Mouse (Mus musculus) bone marrow, adult 2 months (tissue): ENCODE results near the gene Kazald1. TPM values are rescaled to one million over a fixed set of nuclear protein-coding genes. Genes with fewer than 3 reads are reported as not detected.
A peak's percentile ranks its signal among the peaks of the same experiment; 100 is the strongest.

Source experiments
- H3K27ac ChIP-seq: fragments of 200-500 bp; 2 replicates; pipeline ENCODE4 v1.5.1; 2012; ENCODE audit warnings: low read depth, mild to moderate bottlenecking, control low read depth, inconsistent platforms, low read length; ENCODE audit not compliant: control insufficient read depth, poor library complexity, insufficient read depth
- H3K4me1 ChIP-seq: fragments of 200-500 bp; 2 replicates; pipeline ENCODE4 v1.6.1; 2011; ENCODE audit warnings: low read length; ENCODE audit not compliant: control insufficient read depth, insufficient read depth
- H3K4me3 ChIP-seq: fragments of 200-500 bp; replicated peaks from 2 replicates; pipeline ENCODE3; 2011; ENCODE audit warnings: mild to moderate bottlenecking, low read depth, low read length, control low read depth; ENCODE audit not compliant: control insufficient read depth
- CTCF ChIP-seq: fragments of 200-500 bp; IDR thresholded peaks from 2 replicates; pipeline ENCODE4 v1.5.1; 2011; ENCODE audit warnings: low read length, control low read depth; ENCODE audit not compliant: control insufficient read depth, insufficient read depth
- POLR2A ChIP-seq: fragments of 200-500 bp; IDR thresholded peaks from 2 replicates; pipeline ENCODE4 v1.6.1; 2011; ENCODE audit warnings: low read depth, mild to moderate bottlenecking, control low read depth, low read length, borderline replicate concordance; ENCODE audit not compliant: control insufficient read depth
- WGBS: fragments of 180-500 bp; shearing (Covaris S2); methylation state at CpG from one replicate; pipeline ENCODE4 v1.1.7; 2018; 5-methylcytosine and 5-hydroxymethylcytosine counted together
- polyA plus RNA-seq: library from polyadenylated mRNA; stranded (reverse); fragments of >200 nt; gene quantifications from 2 replicates; pipeline ENCODE4 v1.2.4, GENCODE M21; 2011; ENCODE audit warnings: low replicate concordance; ENCODE audit not compliant: missing spikeins, insufficient read depth, insufficient read length

The Kazald1 gene
- polyA plus RNA-seq, 1 experiment: 2.2 TPM

GRCm38 (mm10) chr19:45077742-45078645 is 3.0 kb downstream of the Kazald1 start:
- WGBS: 21% methylated on average over 20 of the region's 20 CpGs
- TF ChIP-seq CTCF: no peak; the same call in 1 of the 2 replicates
- TF ChIP-seq POLR2A: no peak
- no peak overlapping the region for H3K4me3 ChIP-seq
- H3K4me1 ChIP-seq: peaks cover 1% of the 10 kb centered on the region; the same call in 1 of the 2 replicates
- H3K27ac ChIP-seq: no peak overlapping the region

GRCm38 (mm10) chr19:45078971-45079764 is 4.1 kb downstream of the Kazald1 start:
- Histone ChIP-seq H3K4me3 (no peak overlapping the region), H3K27ac (no peak overlapping the region), H3K4me1 (peaks cover 1% of the 10 kb centered on the region; the same call in 1 of the 2 replicates)
- TF ChIP-seq CTCF (no peak), POLR2A (no peak)
- 16% methylated on average over 17 of the region's 17 CpGs for WGBS

DNA sequence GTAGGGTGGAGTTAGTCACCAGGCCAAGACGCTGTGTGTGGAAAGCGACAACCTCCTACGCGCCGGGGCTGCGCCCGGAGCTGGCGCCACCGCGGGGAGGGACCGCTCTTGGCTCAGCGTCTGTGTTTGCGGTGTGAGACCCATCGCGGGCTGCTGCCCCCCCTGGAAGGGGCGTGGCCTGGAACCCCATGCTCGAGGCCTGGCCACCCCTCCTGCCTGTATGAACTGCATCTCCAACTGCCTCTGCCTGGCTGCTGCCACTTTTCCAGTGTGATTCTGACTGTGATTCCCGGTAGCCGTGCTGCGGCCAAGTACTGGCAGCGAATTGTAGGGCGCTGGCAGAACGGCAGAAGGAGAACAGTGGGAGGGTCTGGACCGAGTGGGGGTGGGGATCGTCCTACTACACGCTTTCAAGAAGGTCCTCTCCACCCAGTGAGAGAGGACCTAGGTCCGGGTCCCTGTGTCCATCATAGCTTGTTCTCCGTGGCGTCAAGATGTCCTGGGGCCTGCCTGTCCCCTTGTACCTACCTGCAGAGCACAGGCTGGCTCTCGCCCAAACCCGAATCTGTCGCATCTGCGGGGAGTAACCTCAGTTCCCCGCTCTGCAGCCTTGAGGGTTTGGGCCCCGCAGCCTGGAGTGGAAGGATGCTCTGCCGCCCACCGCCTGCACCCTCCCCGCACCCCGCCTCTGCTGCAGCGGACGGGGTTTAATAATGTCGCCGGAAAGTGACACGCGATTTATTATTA is 4.9 kb downstream of the Kazald1 start:
- H3K4me1 ChIP-seq: peaks cover 1% of the 10 kb centered on the region; the same call in 1 of the 2 replicates
- no peak overlapping the region for H3K4me3 ChIP-seq
- 1% methylated on average over 45 of the region's 45 CpGs for WGBS
- TF ChIP-seq CTCF: no peak
- no peak for TF ChIP-seq POLR2A
- no peak overlapping the region for H3K27ac ChIP-seq

DNA sequence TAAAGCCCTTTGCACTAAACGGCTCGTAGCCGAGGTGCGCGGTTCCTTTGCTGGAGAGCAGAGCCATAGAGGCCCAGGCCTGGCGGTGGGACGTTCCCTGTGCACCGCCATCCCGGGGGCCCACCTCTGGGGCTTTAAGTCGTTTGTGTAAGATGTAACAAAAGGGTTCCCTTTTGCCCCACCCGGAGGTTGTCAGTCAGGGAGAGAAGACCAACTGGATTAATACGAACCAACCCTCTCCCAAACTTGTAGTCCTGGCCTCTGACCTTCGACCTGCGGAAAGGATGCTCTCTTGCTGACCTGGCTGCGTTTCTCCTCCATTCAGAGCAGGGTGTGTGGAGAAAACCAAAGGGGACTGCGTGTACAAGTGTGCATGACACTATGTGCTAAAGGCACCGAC is 5.7 kb downstream of the Kazald1 start:
- TF ChIP-seq POLR2A: no peak
- no peak for TF ChIP-seq CTCF
- H3K4me3 ChIP-seq: no peak overlapping the region
- WGBS: 5% methylated on average over 17 of the region's 17 CpGs
- H3K4me1 ChIP-seq: peaks cover 1% of the 10 kb centered on the region; the same call in 1 of the 2 replicates
- no peak overlapping the region for H3K27ac ChIP-seq

DNA sequence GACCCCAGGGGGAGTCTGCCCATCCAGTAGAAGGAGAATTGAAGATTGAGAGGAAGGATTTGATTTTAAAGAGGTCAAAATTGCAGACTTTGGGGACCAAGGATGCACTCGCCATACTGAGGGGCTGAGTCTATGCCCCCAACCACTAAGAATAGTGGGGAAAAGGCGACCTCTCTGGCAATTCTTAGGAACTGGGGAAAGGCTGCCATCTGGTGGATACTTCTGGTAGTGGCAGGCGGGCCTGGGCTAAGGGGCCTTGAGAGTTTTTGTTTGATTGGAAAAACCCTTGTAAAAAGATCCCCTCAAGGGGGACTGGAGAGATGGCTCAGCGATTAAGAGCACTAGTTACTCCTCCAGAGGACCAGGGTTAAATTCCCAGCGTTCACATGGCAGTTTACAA is 6.2 kb downstream of the Kazald1 start:
- under 1% methylated on average over 5 of the region's 5 CpGs for WGBS
- H3K4me1 ChIP-seq: peaks cover 1% of the 10 kb centered on the region; the same call in 1 of the 2 replicates
- TF ChIP-seq CTCF (peak; percentile 74), POLR2A (no peak)
- no peak overlapping the region for H3K27ac ChIP-seq
- no peak overlapping the region for H3K4me3 ChIP-seq

- peaks cover 1% of the 10 kb centered on the region; the same call in 1 of the 2 replicates for H3K4me1 ChIP-seq
Measured at GRCm38 (mm10) chr19:45081841-45082550, 7.0 kb downstream of the Kazald1 start.

DNA sequence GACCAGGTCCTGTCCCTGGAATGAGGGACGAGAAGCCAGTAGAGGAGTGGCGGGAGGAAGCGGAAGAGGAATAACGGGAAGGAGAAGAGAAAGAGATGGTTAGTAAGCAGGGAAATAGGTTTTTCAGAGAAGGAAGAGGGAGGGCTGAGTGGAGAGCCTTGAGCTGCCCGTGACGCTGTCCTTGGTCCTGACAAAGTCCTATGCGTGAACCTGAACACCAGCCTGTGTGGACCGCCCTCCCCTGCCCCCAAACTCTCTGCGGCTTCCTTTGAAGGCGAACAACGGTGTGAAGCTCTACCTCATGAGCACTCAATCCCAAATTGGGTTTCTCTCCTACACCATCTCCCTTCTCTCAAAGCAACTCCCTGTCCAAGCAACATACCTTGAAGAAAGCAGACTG is 22.8 kb downstream of the Kazald1 start:
- H3K4me1 ChIP-seq: no peaks in the 10 kb centered on the region
- no peak overlapping the region for H3K27ac ChIP-seq
- TF ChIP-seq POLR2A: no peak
- no peak for TF ChIP-seq CTCF
- WGBS: 12% methylated on average over 11 of the region's 11 CpGs
- no peak overlapping the region for H3K4me3 ChIP-seq

More at GRCm38 (mm10) chr19:45081841-45082550, 7.0 kb downstream of the Kazald1 start:
- no peak overlapping the region for H3K27ac ChIP-seq
- TF ChIP-seq POLR2A (no peak), CTCF (peak; percentile 42; the same call in 1 of the 2 replicates)
- 16% methylated on average over 11 of the region's 11 CpGs for WGBS
- H3K4me3 ChIP-seq: no peak overlapping the region
